Mouse (Mus musculus): ENCODE data around the gene Cpb1.

GRCm38 (mm10) chr3:20288761-20289160 is 13.2 kb upstream of the Cpb1 start:
- no peak for TF ChIP-seq POLR2A (IDR thresholded peaks at IDR 0.05; ENCODE audit: insufficient read depth, low read depth, low read length)
- no peak for TF ChIP-seq CTCF (IDR thresholded peaks at IDR 0.05; ENCODE audit: insufficient read depth, low read depth, low read length)

Measured in olfactory bulb, adult 2 months (tissue).